10 mouse cellular contexts compared by ENCODE assay signal in the genomic region with DNA sequence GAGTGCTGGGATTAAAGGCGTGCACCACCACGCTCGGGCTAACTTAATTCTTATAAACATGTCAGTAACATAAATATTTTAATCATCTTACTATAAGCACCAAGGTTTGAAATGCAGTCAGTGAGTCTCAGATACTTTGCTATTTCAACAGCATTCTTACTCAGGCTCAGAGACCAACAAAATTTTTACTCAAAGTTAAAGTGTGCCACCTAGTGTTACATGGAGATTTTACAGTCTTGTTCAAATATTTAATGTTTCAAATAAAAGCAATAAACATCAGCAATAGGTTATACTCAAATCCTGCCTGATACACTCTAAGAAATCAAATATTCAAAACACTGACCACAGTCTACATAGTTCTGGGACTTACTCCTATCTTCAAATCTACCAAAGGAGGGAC. TPM values are rescaled to one million over a fixed set of nuclear protein-coding genes. Genes with fewer than 3 reads are reported as not detected.
A peak's percentile ranks its signal among the peaks of the same experiment; 100 is the strongest.
DNase-seq lines count a peak whose midpoint lies in the region; ATAC-seq and TF ChIP-seq lines count a peak whose summit lies in the region.
"Had no signal": no experiment of that assay in that cellular context is flagged by ENCODE, and none has a peak within 500 bp of the region (broad histone marks: within the 10 kb centered on the region; RNA-seq: fewer than 3 reads in every experiment).

No protein-coding gene starts in this region.

- no peak for ATAC-seq in lung, embryonic 14.5 days (ENCODE audit: insufficient read depth)

- no peaks in the 10 kb centered on the region for H3K36me3 ChIP-seq in heart, adult 2 months (ENCODE audit: control insufficient read depth, insufficient read depth, low read length)
- no peaks in the 10 kb centered on the region for H3K36me3 ChIP-seq in lung, embryonic 14.5 days (ENCODE audit: insufficient read depth)
- H3K36me3 ChIP-seq in thymus, adult 2 months (ENCODE audit: control insufficient read depth, insufficient read depth, low read length) = no peaks in the 10 kb centered on the region
- H3K36me3 ChIP-seq: liver, embryonic 15.5 days had no signal

- TF ChIP-seq CTCF in heart, adult 2 months (IDR thresholded peaks at IDR 0.05) = peak; percentile 77
- TF ChIP-seq CTCF in lung, embryonic 14.5 days (IDR thresholded peaks at IDR 0.05; ENCODE audit: low read depth) = peak; percentile 60
- TF ChIP-seq CTCF in thymus, adult 2 months (IDR thresholded peaks at IDR 0.05; ENCODE audit: borderline replicate concordance, control insufficient read depth, extremely low read depth, insufficient read depth, low read length, poor library complexity) = no peak

- H3K27me3 ChIP-seq in heart, adult 2 months (ENCODE audit: control insufficient read depth, insufficient read depth, low read length) = no peaks in the 10 kb centered on the region
- no peaks in the 10 kb centered on the region for H3K27me3 ChIP-seq in lung, embryonic 14.5 days (ENCODE audit: insufficient read depth, low read length)
- H3K27me3 ChIP-seq in thymus, adult 2 months (ENCODE audit: control insufficient read depth, insufficient read depth, low read length) = no peaks in the 10 kb centered on the region
- H3K27me3 ChIP-seq: hindbrain, embryonic 15.5 days; liver, embryonic 15.5 days had no signal

- H3K9ac ChIP-seq in heart, adult 2 months (ENCODE audit: low read depth, low read length) = no peak overlapping the region
- no peak overlapping the region for H3K9ac ChIP-seq in lung, embryonic 14.5 days
- H3K9ac ChIP-seq: hindbrain, embryonic 15.5 days; liver, embryonic 15.5 days had no signal

- no peaks in the 10 kb centered on the region for H3K79me2 ChIP-seq in heart, adult 2 months (replicated peaks; ENCODE audit: control insufficient read depth, insufficient read depth, low read length)

- no peak for TF ChIP-seq EP300 in heart, adult 2 months (IDR thresholded peaks at IDR 0.05; ENCODE audit: insufficient read depth, low read depth, low read length)

- no peak for DNase-seq in heart, adult 2 months
- no peak for DNase-seq in heart, postnatal 14 days
- DNase-seq in lung, embryonic 14.5 days = peak; percentile 87
- no peak for DNase-seq in lung, adult 18-20 months
- peak; percentile 39 for DNase-seq in ZHBTc4 (ENCODE audit: low read depth, low spot score)
- DNase-seq in mesoderm, embryonic 11.5 days (ENCODE audit: low read depth, low spot score) = peak; percentile 26
- DNase-seq in adrenal gland, postnatal 14 days = no peak
- no peak for DNase-seq in thymus, adult 2 months

- intact Hi-C loops in heart, adult 2 months (cut with DNase I) = loop anchor here (2.0 kb wide), 1 partner anchor 490 kb away; no protein-coding TSS in a partner anchor
- intact Hi-C loops in heart, postnatal 14 days (cut with DNase I) = loop anchor here (2.0 kb wide), 1 partner anchor 490 kb away; no protein-coding TSS in a partner anchor

- WGBS in heart, adult 2 months = 72% methylated on average over 3 of the region's 3 CpGs
- WGBS in lung, embryonic 14.5 days = 55% methylated on average over 3 of the region's 3 CpGs
- 94% methylated on average over 3 of the region's 3 CpGs for WGBS in thymus, adult 2 months

- H3K9me3 ChIP-seq in lung, embryonic 14.5 days (ENCODE audit: low read depth, low read length) = no peaks in the 10 kb centered on the region
- H3K9me3 ChIP-seq: hindbrain, embryonic 15.5 days; liver, embryonic 15.5 days had no signal

- no peaks in the 10 kb centered on the region for H3K4me1 ChIP-seq in heart, adult 2 months (ENCODE audit: control insufficient read depth, insufficient read depth, low read length)
- H3K4me1 ChIP-seq in lung, embryonic 14.5 days (ENCODE audit: insufficient read depth) = no peaks in the 10 kb centered on the region
- H3K4me1 ChIP-seq in thymus, adult 2 months (replicated peaks; ENCODE audit: control insufficient read depth, insufficient read depth, low read length) = no peaks in the 10 kb centered on the region
- H3K4me1 ChIP-seq: hindbrain, embryonic 15.5 days; liver, embryonic 15.5 days had no signal

- no peak for TF ChIP-seq POLR2A in heart, adult 2 months (IDR thresholded peaks at IDR 0.05; ENCODE audit: insufficient read depth, low read depth, low read length)
- no peak for TF ChIP-seq POLR2A in thymus, adult 2 months (IDR thresholded peaks at IDR 0.05; ENCODE audit: control insufficient read depth, extremely low read depth, insufficient read depth, low read length, poor library complexity)

- no peak overlapping the region for H3K27ac ChIP-seq in heart, adult 2 months
- no peak overlapping the region for H3K27ac ChIP-seq in lung, embryonic 14.5 days (ENCODE audit: low read depth)
- H3K27ac ChIP-seq in thymus, adult 2 months (ENCODE audit: control insufficient read depth, insufficient read depth, low read length) = no peak overlapping the region
- H3K27ac ChIP-seq: hindbrain, embryonic 15.5 days; liver, embryonic 15.5 days had no signal

- H3K4me3 ChIP-seq in heart, adult 2 months = no peak overlapping the region
- H3K4me3 ChIP-seq in lung, embryonic 14.5 days (ENCODE audit: low read depth, low read length) = no peak overlapping the region
- no peak overlapping the region for H3K4me3 ChIP-seq in thymus, adult 2 months (ENCODE audit: control insufficient read depth, insufficient read depth, low read length)
- H3K4me3 ChIP-seq: hindbrain, embryonic 15.5 days; liver, embryonic 15.5 days had no signal

- no peak overlapping the region for H3K4me2 ChIP-seq in lung, embryonic 14.5 days
- H3K4me2 ChIP-seq: hindbrain, embryonic 15.5 days; liver, embryonic 15.5 days had no signal

RNA-seq across cellular contexts. Expression of a gene that starts 19.3 kb away (rescaled TPM):
- total RNA-seq in heart, adult 2 months (2021) = 10 to 100 TPM; 17.1 to 17.5 TPM
- 5.1 and 7.1 TPM in 2 replicates for polyA plus RNA-seq in heart, adult 2 months (2012; rRNA removed)
- 10 to 100 TPM; 16.5 to 16.9 TPM for total RNA-seq in heart, postnatal 14 days (2021)
- 6.0 and 7.1 TPM in 2 replicates for polyA plus RNA-seq in lung, embryonic 14.5 days (2014; fragmentation: Nextera tagmentation; extraction: Ambion mirVana)
- 11.2 and 12.4 TPM in 2 replicates for total RNA-seq in adrenal gland, postnatal 14 days (2021)
- 5.9 and 6.5 TPM in 2 replicates for polyA plus RNA-seq in thymus, adult 2 months (2012; rRNA removed)

Comparison
In these comparisons a context has a peak if more than half of its experiments do, and no peak if none do; other contexts are left out.
1. DNase-seq: peak in lung, embryonic 14.5 days (single experiment), ZHBTc4 (single experiment) and mesoderm, embryonic 11.5 days (single experiment); none in heart, adult 2 months (0 of 2), heart, postnatal 14 days (0 of 2), lung, adult 18-20 months (0 of 2), adrenal gland, postnatal 14 days (single experiment) and thymus, adult 2 months (single experiment).